Mouse (Mus musculus) ES-CJ7 (cell line): ENCODE measurements at regions not wholly inside any gene's neighbourhood (a gene's known extent, or its start where the extent isn't known, plus 50 kb on each side); places are given as distances from the start of the nearest gene placed in this dataset.
A peak's percentile ranks its signal among the peaks of the same experiment; 100 is the strongest.

Experiments used
- DNase-seq: peaks from one replicate; pipeline ENCODE4 v3.0.0; 2011; ENCODE audit warnings: low read depth, low spot score

GRCm38 (mm10) chr3:105130228-105130627 lies 63.6 kb downstream of the 4930564D02Rik start:
- no peak for DNase-seq

- no peak for DNase-seq
These were observed 64.4 kb downstream of the 4930564D02Rik start for GRCm38 (mm10) chr3:105131053-105131452.

- DNase-seq = no peak
These were observed 66.4 kb downstream of the 4930564D02Rik start for GRCm38 (mm10) chr3:105133011-105133410.

GRCm38 (mm10) chr3:105141170-105141971 lies 74.7 kb downstream of the 4930564D02Rik start:
- DNase-seq = no peak

- DNase-seq = no peak
These were observed 76.0 kb downstream of the 4930564D02Rik start for GRCm38 (mm10) chr3:105142631-105143030.

DNA sequence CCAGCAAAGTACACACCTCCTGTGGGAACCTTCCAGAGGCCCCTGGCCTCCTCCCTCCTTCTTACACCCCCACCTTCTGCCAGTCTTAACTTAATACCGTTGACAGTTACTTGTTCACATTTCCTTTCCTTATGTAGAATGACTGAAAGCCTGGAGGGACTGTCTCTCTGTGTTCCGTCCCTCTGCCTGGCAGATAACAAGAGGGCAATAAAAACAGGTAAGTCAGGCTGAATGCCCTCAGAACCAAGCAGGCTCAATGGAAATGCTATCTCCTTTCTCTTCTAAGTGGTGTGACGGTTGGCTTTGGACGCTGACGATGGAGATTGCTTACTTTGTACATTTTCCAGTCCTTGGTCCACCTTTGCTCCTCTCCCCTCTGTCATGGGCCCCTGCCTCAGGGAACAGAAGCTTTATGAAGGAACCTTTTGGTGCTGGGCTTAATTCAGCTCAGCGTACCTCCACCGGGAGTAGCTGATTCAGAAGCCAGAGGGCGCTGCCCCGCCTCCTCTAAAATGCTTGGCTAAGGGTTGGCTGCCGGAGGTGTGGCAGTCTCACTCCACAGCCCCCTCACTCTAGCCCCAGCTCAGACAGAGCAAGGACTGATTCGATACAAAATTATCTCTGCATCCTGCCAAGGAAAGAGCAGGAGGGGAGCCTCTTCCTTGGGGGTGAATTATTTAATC lies 85.0 kb downstream of the 4930564D02Rik start:
- DNase-seq = peak; percentile 25

- DNase-seq = no peak
These were observed 85.5 kb downstream of the 4930564D02Rik start for GRCm38 (mm10) chr3:105152158-105152541.

DNA sequence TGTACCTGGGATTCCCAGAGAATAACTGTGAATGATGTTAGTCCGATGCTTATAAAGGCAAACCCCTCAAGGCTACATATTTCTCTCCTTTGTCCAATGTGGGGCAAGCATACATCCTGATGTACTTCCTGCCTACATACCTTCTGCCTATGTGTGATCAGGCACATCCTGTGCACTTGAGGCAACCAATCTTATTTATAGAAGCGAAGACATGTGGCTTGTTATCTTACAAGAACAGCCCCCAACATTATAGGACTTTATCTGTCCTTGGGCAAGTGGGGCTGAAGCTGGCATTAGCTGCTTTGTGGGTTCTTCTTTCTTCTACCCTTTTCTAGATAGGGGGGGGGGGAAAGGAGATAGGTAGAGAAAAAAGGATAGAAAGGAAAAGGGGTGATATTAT lies 91.7 kb downstream of the 4930564D02Rik start:
- no peak for DNase-seq

DNA sequence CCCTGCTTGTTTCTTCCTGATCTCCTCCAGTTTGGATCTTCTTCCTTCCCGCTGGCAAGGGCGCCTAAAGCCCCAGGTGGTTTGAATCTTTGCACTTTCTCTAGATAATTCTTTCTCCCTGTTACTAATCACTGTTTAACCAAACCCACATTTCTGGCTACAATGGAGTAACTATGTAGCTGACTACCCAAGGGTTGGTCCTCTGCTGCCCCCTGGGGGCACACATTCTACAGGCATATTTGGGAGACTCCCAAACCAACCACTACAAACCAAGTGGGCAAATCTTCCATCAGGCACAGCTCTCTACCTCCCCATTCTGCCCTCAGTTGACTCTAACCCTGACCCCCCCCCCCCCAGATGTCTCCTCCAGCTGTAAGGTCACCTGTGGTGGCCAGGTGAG lies 98.7 kb downstream of the 4930564D02Rik start:
- peak; percentile 58 for DNase-seq

- DNase-seq = no peak
These were observed 102.5 kb downstream of the 4930564D02Rik start for GRCm38 (mm10) chr3:105169117-105169516.

- no peak for DNase-seq
These were observed 104.9 kb downstream of the 4930564D02Rik start for GRCm38 (mm10) chr3:105171527-105171926.

GRCm38 (mm10) chr3:105172054-105172453 lies 105.4 kb downstream of the 4930564D02Rik start:
- no peak for DNase-seq

DNA sequence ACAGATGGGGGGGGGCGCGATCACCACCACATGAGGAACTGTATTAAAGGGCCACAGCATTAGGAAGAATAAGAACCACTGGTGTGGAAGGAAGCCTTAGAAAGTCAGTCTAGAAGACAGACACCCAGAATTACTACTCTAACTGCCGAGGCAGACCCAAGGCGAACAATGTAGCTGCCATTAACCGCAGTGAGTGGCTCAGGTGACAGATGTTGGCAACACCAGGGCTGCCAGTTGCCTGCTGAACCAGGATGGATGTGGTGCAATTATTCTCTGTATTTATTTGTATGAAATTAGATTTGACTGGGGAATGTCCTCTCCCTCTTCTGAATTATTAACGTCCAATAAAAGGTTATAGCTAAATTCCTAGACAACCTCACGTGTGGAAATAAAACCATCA lies 124.7 kb downstream of the 4930564D02Rik start:
- DNase-seq = no peak

GRCm38 (mm10) chr3:105191830-105192229 lies 125.2 kb downstream of the 4930564D02Rik start:
- DNase-seq = no peak

GRCm38 (mm10) chr3:105200735-105201134 lies 134.1 kb downstream of the 4930564D02Rik start:
- no peak for DNase-seq

- no peak for DNase-seq
These were observed 142.5 kb downstream of the 4930564D02Rik start for GRCm38 (mm10) chr3:105209164-105209563.

DNA sequence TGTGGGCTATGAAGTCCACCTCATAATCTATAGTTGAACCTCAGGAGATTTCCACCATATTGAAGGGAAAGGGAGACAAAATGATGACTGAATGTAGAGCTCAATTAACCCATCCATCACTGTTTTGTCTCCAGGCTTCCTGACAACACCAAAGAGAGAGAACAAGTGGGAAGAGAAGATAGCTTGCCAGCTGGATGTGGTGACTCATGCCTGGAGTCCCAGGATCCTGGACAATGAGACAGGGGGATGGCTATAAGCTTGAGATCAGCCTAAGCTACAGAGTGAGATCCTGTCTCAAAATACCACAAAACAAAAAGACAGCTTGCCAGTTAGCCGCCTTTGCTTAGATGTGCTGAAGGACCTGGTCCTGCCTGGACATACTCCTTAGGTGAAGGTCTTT lies 144.4 kb downstream of the 4930564D02Rik start:
- DNase-seq = no peak

DNA sequence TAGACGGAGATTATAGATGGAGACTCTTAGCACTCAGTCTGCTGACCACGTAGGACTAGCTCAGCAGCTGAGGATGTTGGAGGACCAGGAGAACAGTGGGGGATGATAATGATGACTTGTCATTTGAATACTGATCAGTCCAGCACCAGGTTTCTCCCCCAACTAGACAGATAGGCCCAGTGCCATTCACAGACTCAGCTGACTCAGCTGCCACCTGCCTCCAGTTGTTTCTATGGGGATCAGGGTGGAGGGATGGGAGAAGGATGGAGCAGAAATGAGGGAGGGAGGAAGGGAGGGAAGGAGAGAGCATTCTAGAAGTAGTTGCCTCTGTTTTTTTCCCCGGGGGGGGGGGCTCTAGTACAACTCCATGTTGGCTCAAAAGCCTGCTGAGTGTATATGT lies 145.1 kb downstream of the 4930564D02Rik start:
- no peak for DNase-seq

DNA sequence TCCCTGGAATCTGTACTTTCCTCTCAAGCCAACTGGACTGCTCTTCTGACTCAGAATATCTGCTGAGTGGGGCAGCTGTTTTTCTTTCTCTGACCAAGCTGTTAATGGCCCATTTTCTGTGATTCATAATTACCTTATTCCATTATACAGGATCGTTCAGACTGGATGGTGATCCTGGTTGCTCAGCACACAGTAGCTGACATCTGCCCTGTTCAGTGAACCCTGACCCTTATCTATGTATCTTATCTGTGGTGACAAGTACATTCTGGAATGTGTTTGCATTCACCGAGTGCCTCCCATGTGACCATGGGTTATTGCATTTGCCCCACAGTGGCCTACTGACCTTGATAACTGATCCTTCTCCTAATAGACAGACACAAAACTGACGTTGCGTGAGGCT lies 148.2 kb downstream of the 4930564D02Rik start:
- no peak for DNase-seq

GRCm38 (mm10) chr3:105215729-105216128 lies 149.1 kb downstream of the 4930564D02Rik start:
- no peak for DNase-seq

DNA sequence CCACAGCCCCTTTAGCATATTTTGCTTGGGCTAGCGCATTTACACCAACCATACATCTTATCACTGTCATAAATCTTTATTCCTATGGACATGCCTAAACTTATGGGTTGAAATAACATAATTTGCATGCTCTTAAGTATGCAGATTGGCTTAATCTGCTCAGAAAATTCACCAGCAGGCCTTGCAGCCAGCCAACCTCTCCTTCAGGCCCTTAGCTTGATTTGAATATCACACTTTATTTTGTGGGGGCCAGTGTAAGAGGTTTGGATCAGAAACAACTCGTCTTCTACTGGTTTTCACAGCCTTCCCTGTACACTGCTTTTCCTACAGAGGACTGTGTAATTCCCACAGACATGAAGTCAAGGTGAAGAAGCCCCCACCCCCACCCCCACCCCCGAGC lies 153.0 kb downstream of the 4930564D02Rik start:
- no peak for DNase-seq

GRCm38 (mm10) chr3:105220641-105221040 lies 154.0 kb downstream of the 4930564D02Rik start:
- no peak for DNase-seq

GRCm38 (mm10) chr3:105222925-105223324 lies 156.3 kb downstream of the 4930564D02Rik start:
- DNase-seq = no peak
